Mouse (Mus musculus): Measurements from ENCODE around the gene Gm6268. TPM values are rescaled to one million over a fixed set of nuclear protein-coding genes. Genes with fewer than 3 reads are reported as not detected.

Gene Gm6268
- not detected in 2 replicates for total RNA-seq (2014; rRNA removed; ENCODE audit: low replicate concordance)
- not detected in 2 replicates for polyA plus RNA-seq (2015; fragmentation: Nextera tagmentation; extraction: Ambion mirVana)

DNA sequence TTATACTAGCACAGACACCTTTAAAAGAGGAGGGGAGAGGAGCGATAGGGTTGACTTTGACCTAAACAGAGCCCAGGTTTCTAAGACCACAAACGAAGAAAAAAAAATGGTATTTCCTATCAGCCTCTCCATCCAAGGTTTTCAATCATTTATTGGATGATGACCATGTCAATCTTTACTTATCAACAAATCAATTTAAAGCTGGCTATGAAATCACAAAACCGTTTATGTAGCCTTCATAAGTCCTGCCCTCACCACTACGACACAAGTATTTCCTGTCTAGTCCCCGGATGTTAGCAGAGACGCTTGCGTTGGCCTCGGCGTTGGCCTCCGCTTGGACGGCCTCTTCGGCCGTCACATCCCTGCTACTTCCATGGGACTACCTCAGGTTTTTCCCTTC is at the start of gene Gm6268:
Gene Gm6268 (plus strand): TSS at position 301 of the 400 bp plus-strand sequence.
- TF ChIP-seq CTCF (IDR thresholded peaks at IDR 0.05; ENCODE audit: low read depth) = no peak
- TF ChIP-seq EP300 (IDR thresholded peaks at IDR 0.05; ENCODE audit: low read depth) = no peak
- H3K9me3 ChIP-seq (replicated peaks; ENCODE audit: control insufficient read depth, low read length) = no peaks in the 10 kb centered on the region
- no peaks in the 10 kb centered on the region for H3K36me3 ChIP-seq (replicated peaks; ENCODE audit: control insufficient read depth, insufficient read depth, low read length)
- no peak within 1 kb of the TSS for H3K27ac ChIP-seq (ENCODE audit: low read depth)
- no peaks in the 10 kb centered on the region for H3K4me1 ChIP-seq (ENCODE audit: control insufficient read depth, insufficient read depth)
- 81% methylated on average over 13 of the region's 13 CpGs for WGBS
- DNase-seq (ENCODE audit: low spot score) (no peak), ATAC-seq (ENCODE audit: insufficient read depth, low read depth) (no peak)
- no peaks in the 10 kb centered on the region for H3K27me3 ChIP-seq (ENCODE audit: control insufficient read depth, insufficient read depth, low read length)
- no peak within 1 kb of the TSS for H3K4me3 ChIP-seq (ENCODE audit: low read depth, low read length)
- H3K9ac ChIP-seq (replicated peaks; ENCODE audit: low read depth, low read length) = no peak within 1 kb of the TSS
- no peak within 1 kb of the TSS for H3K4me2 ChIP-seq (ENCODE audit: low read depth, low read length)

DNA sequence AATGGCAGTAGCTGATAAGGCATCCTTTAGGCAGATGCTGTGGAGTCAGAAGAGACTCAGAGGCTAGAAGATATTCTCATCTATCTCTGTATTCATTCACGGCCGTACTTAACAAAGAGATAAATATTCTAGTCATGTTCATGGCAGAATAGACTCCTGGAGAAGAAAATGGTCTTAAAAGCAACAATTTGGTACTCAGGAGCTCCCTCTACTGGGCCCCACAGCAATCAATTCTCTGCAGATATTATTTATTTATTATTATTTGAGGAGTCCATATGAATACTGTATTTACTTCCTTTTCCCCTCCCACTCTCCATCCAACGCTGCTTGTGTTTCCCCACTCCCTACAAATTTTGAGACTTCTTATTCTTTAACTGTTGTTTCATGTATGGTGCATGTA is 48.6 kb upstream of the Gm6268 start:
- no peak overlapping the region for H3K9ac ChIP-seq (replicated peaks; ENCODE audit: low read depth, low read length)
- no peaks in the 10 kb centered on the region for H3K36me3 ChIP-seq (replicated peaks; ENCODE audit: control insufficient read depth, insufficient read depth, low read length)
- DNase-seq (ENCODE audit: low spot score) = peak; percentile 12
- H3K27ac ChIP-seq (ENCODE audit: low read depth) = no peak overlapping the region
- H3K27me3 ChIP-seq (ENCODE audit: control insufficient read depth, insufficient read depth, low read length) = no peaks in the 10 kb centered on the region
- no peak for TF ChIP-seq EP300 (IDR thresholded peaks at IDR 0.05; ENCODE audit: low read depth)
- TF ChIP-seq CTCF (IDR thresholded peaks at IDR 0.05; ENCODE audit: low read depth) = peak; percentile 25; the same call in 1 of the 2 replicates
- H3K9me3 ChIP-seq (replicated peaks; ENCODE audit: control insufficient read depth, low read length) = no peaks in the 10 kb centered on the region
- no peak overlapping the region for H3K4me2 ChIP-seq (ENCODE audit: low read depth, low read length)
- no peaks in the 10 kb centered on the region for H3K4me1 ChIP-seq (ENCODE audit: control insufficient read depth, insufficient read depth)
- WGBS = 38% methylated on average over 3 of the region's 3 CpGs
- H3K4me3 ChIP-seq (ENCODE audit: low read depth, low read length) = no peak overlapping the region
- ATAC-seq (ENCODE audit: insufficient read depth, low read depth) = no peak

DNA sequence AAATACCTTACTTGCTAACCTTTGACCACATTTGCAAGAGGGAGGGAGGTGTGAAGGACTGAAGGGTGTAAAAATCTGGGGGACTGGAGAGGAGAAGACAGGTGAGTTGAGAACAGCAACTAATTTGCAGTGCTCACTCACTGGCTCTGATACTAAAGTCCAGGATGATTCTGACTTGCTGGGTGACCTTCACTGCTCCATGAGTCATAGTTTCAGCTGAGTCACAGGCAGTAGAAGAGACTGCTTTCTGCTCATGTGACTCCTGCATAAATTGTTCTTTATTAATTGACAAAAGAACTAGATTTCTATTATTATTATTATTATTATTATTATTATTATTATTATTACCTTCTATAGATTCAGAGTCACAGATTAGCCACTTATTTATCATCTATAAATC is 15.7 kb upstream of the Gm6268 start:
- Histone ChIP-seq H3K9me3 (replicated peaks; ENCODE audit: control insufficient read depth, low read length) (no peaks in the 10 kb centered on the region), H3K27ac (ENCODE audit: low read depth) (no peak overlapping the region), H3K4me2 (ENCODE audit: low read depth, low read length) (no peak overlapping the region), H3K36me3 (replicated peaks; ENCODE audit: control insufficient read depth, insufficient read depth, low read length) (no peaks in the 10 kb centered on the region), H3K27me3 (ENCODE audit: control insufficient read depth, insufficient read depth, low read length) (no peaks in the 10 kb centered on the region), H3K9ac (replicated peaks; ENCODE audit: low read depth, low read length) (no peak overlapping the region), H3K4me3 (ENCODE audit: low read depth, low read length) (no peak overlapping the region), H3K4me1 (ENCODE audit: control insufficient read depth, insufficient read depth) (no peaks in the 10 kb centered on the region)
- ATAC-seq (ENCODE audit: insufficient read depth, low read depth) (no peak), DNase-seq (ENCODE audit: low spot score) (no peak)
- no peak for TF ChIP-seq CTCF (IDR thresholded peaks at IDR 0.05; ENCODE audit: low read depth)
- TF ChIP-seq EP300 (IDR thresholded peaks at IDR 0.05; ENCODE audit: low read depth) = no peak

DNA sequence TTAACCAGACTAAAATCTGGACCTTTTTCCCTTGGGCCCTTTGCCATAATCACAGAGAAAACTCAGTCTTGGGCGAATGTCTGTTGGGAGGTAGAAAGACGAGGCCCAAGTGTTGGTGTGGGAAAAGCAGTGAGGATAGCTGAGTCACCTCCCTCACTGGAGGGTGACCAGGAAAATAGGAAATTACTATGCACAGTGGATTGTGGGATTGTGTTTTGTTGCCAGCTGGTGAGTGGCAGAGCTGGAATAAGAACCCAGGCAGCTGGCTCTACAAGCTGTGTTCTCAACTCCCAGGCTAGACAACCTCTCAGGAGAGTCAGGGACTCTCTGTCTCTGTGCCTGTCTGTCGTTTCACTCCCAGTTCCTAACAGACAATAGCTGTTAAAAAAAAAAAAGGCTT is 11.1 kb upstream of the Gm6268 start:
- Histone ChIP-seq H3K9ac (replicated peaks; ENCODE audit: low read depth, low read length) (no peak overlapping the region), H3K27me3 (ENCODE audit: control insufficient read depth, insufficient read depth, low read length) (no peaks in the 10 kb centered on the region), H3K36me3 (replicated peaks; ENCODE audit: control insufficient read depth, insufficient read depth, low read length) (no peaks in the 10 kb centered on the region), H3K4me2 (ENCODE audit: low read depth, low read length) (no peak overlapping the region), H3K9me3 (replicated peaks; ENCODE audit: control insufficient read depth, low read length) (no peaks in the 10 kb centered on the region), H3K27ac (ENCODE audit: low read depth) (no peak overlapping the region), H3K4me1 (ENCODE audit: control insufficient read depth, insufficient read depth) (no peaks in the 10 kb centered on the region), H3K4me3 (ENCODE audit: low read depth, low read length) (no peak overlapping the region)
- WGBS = 47% methylated on average over 3 of the region's 3 CpGs
- no peak for TF ChIP-seq CTCF (IDR thresholded peaks at IDR 0.05; ENCODE audit: low read depth)
- no peak for TF ChIP-seq EP300 (IDR thresholded peaks at IDR 0.05; ENCODE audit: low read depth)
- ATAC-seq (ENCODE audit: insufficient read depth, low read depth) (no peak), DNase-seq (ENCODE audit: low spot score) (no peak)

DNA sequence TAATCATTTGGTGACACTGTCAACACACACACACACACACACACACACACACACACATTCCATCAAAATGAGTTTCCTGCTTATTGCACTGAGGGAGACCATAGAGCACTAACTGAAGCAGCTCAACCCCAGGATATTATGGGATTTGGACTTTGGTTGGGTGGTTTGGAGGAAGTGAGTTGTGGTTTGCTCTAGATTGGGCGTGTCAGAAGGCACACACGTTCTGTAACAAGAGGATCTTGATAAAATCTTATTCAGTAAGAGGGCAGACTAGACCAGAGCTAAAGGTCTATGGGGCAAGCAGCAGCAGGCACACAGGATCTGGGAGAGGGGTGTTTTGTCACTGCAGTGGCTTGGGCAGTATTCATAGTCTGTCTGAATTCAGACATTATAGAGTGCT is 10.6 kb upstream of the Gm6268 start:
- H3K9ac ChIP-seq (replicated peaks; ENCODE audit: low read depth, low read length) = no peak overlapping the region
- no peak overlapping the region for H3K4me2 ChIP-seq (ENCODE audit: low read depth, low read length)
- H3K27ac ChIP-seq (ENCODE audit: low read depth) = no peak overlapping the region
- no peaks in the 10 kb centered on the region for H3K36me3 ChIP-seq (replicated peaks; ENCODE audit: control insufficient read depth, insufficient read depth, low read length)
- H3K27me3 ChIP-seq (ENCODE audit: control insufficient read depth, insufficient read depth, low read length) = no peaks in the 10 kb centered on the region
- H3K4me1 ChIP-seq (ENCODE audit: control insufficient read depth, insufficient read depth) = no peaks in the 10 kb centered on the region
- ATAC-seq (ENCODE audit: insufficient read depth, low read depth) (no peak), DNase-seq (ENCODE audit: low spot score) (no peak)
- TF ChIP-seq EP300 (IDR thresholded peaks at IDR 0.05; ENCODE audit: low read depth) = no peak
- no peak for TF ChIP-seq CTCF (IDR thresholded peaks at IDR 0.05; ENCODE audit: low read depth)
- H3K9me3 ChIP-seq (replicated peaks; ENCODE audit: control insufficient read depth, low read length) = no peaks in the 10 kb centered on the region
- no peak overlapping the region for H3K4me3 ChIP-seq (ENCODE audit: low read depth, low read length)
- WGBS = 39% methylated on average over 2 of the region's 2 CpGs

DNA sequence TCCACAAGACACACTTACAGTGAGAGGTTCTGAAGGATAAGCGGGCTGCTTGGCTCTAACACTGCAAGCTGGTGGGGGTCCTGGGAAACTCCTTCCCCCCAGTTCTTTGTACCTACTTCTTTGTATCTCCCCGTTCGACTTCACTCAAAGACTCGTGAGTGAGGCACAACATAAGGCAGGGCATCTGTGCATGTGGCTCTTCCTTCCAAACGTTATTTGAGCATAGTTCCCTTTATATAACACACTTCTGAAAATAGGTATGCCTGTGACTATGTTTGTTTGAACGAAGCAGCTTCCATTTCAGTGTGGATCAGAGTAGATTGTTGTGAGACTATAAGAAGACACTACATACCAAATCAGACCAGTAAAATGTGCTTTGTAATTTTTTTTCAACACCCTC is 8.4 kb upstream of the Gm6268 start:
- no peak overlapping the region for H3K9ac ChIP-seq (replicated peaks; ENCODE audit: low read depth, low read length)
- 56% methylated on average over 6 of the region's 6 CpGs for WGBS
- ATAC-seq (ENCODE audit: insufficient read depth, low read depth) (no peak), DNase-seq (ENCODE audit: low spot score) (no peak)
- no peaks in the 10 kb centered on the region for H3K27me3 ChIP-seq (ENCODE audit: control insufficient read depth, insufficient read depth, low read length)
- H3K36me3 ChIP-seq (replicated peaks; ENCODE audit: control insufficient read depth, insufficient read depth, low read length) = no peaks in the 10 kb centered on the region
- no peak overlapping the region for H3K4me3 ChIP-seq (ENCODE audit: low read depth, low read length)
- H3K9me3 ChIP-seq (replicated peaks; ENCODE audit: control insufficient read depth, low read length) = no peaks in the 10 kb centered on the region
- H3K27ac ChIP-seq (ENCODE audit: low read depth) = no peak overlapping the region
- H3K4me2 ChIP-seq (ENCODE audit: low read depth, low read length) = no peak overlapping the region
- no peaks in the 10 kb centered on the region for H3K4me1 ChIP-seq (ENCODE audit: control insufficient read depth, insufficient read depth)
- no peak for TF ChIP-seq CTCF (IDR thresholded peaks at IDR 0.05; ENCODE audit: low read depth)
- TF ChIP-seq EP300 (IDR thresholded peaks at IDR 0.05; ENCODE audit: low read depth) = no peak

Measured in heart, postnatal 0 days (tissue).